Mouse (Mus musculus) thymus, adult 18-20 months (tissue): ENCODE results near the gene Fbxl13.

Experiments
- DNase-seq, 2 experiments: peaks; one replicate each; pipeline ENCODE4 v3.0.0; 2022; ENCODE audit warnings: mixed read lengths in 2 of 2

The Fbxl13 gene

DNA sequence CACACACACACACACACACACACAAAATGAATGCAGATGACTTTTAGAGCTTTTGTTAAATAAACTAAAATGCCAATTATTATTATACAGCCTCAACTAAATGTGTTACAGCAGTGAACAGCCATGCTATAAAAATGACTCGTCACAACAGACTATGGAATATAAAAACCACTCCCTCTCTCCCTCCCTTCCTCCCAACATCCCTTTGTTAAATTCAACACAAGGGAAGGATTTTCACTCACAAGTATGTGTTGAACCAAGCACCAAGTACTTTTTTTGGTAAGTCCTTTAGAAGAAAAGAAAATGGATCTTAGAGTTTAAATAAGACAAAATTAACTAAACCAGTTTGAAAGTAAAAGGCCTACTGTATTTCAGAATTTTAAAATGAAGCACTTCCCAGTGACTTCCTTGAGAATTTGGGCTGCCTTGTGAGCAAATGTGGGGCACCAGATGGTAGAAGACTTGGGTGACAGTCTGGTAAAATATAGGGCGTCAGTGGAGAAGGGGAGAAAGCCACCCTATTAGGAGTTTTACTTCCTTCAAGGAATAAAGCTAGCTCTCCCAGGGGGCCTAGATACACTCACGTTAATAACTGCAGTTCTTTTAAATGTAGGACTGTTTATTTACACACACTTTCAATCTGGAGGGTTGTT is 72.5 kb downstream of the Fbxl13 start:
- no peak for DNase-seq

DNA sequence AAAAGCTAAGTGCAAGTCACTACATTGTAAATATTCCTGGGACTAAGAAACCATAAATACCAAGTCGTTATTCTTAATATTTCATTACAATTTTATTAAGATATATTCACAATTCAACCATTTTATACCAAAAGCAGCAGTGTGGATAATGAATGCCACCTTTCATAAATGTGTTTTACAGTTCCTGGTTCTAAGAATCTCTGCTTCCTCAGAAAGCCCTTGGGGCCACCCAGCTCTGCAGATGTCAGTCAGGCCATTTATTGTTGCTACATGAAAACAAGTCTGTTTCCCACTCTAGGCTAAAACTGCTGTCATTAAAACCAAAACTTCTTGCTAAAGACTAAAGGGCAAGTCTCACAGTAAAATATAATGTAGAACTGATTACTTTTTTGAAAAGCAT is 77.7 kb downstream of the Fbxl13 start:
- no peak for DNase-seq

DNA sequence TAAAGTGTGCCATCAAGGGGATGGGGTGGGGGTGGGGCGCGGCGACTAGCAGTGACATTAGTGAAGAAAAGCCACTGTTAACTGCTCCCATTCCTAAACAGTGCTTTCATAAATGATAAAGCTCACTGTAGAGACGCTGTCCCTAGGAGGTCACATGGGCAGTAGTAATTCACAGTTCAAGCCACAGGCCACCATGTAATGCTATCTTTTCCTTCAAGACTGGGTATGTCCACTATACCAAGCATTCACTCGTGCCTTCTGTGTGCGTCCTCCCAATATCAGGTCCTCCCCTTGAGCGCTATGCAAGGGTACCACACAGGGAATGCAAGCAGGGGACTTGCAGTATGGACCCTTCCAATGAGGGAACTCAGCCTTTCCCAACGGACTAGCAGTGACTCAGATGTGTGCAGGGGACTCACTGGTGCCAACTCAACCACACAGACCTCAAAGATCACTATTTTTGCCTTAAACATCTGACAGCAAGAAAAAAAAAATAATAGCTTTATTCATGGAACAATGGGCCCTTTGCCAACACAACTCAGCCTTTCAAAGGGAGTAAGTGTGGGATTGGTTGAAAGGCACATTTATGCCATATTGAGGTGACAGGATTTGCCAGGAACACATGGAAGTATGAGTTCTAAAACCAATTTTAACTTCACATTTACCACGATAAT is 79.9 kb downstream of the Fbxl13 start:
- no peak for DNase-seq

DNA sequence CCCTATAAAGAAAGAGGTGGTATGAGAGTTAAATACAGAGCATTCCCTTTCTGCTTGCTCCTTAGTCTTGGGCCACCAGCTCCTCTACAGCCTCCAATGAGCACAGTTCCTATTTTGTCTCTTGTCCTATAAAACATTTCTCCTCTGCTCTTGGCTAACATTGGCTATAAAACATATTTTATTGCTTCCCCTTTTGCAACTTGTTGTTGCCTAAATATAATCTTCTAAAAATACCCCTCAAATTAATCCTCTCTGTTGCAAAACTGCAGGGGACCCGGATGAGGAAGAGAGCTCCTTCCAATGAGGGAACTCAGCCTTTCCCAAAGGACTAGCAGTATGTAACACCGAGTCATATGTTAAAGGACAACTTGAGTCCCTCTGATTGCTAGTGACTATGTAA is 81.5 kb downstream of the Fbxl13 start:
- no peak for DNase-seq

DNA sequence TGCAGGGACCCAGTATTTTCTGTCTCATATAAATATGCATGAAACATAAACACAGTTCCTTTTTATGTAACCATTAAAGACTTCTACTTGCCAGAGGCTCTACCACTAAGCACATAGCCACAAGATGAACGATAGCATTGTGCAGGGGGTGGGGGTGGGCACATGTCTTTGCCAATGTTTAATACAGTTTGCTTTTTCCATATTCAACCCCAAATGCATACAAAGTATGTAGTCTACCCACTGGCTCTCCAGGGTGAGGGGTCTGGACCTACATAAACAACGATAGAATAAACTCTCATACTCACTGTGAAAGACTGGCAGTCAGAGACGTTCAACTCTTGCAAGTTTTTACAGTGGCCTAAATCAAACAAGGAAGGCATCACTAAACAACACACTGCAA is 88.9 kb downstream of the Fbxl13 start:
- no peak for DNase-seq

DNA sequence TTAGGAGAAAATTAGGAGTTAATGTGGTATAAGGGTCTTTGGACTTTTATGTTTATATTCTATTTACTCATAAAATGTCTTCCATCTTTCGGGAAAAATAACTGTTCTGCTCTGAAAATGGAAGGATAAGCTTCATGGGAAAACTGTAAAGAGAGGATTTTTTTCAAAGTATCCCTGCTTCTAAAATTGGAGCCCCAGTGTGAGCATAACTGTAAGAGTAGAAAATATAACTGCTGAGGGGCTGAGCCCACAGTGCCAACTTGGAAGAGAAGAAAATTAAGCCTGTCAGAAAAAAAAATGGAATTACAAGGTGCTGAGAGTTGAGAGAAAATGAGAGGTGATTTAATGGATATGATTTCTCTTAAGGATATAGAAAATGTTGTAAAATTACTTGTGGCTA is 90.7 kb downstream of the Fbxl13 start:
- no peak for DNase-seq

DNA sequence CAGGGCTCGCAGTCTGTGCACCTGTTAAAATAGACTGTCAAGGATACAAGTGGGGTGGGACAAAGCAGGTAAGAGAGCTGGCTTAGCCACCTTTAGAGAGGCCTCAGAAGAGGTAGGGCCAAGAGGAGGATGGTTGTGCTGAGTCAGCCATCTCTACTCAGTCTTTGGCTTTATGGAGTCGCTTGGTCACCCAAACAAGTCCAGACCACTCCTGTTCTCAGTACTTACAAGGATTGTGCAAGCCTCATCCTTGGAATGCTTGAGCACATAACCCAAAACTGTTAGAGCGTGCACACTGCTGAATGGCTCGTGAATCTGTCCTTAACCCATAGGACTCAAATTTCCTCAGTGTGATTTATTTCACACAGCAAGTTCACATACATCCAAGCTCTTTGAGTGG is 91.7 kb downstream of the Fbxl13 start:
- DNase-seq = no peak

DNA sequence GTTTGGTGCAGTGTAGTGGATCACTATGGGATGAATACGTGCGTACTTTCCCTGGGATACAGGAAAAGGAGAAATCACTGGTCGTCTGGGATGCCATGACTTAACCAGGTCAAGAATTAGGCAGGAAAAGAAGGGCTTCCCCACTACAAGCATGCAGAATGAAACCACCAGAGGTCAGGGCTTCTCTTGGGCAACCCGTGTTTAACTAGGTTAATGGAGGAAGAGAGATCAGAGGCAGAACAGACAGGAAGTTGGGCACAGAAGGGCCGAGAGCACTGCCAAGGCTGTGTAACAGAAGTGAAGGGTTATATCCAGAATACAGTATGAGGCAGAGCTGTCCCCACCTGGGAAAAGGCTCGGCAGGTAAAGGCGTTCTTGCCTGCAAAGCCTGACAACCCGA is 98.4 kb downstream of the Fbxl13 start:
- DNase-seq = no peak

DNA sequence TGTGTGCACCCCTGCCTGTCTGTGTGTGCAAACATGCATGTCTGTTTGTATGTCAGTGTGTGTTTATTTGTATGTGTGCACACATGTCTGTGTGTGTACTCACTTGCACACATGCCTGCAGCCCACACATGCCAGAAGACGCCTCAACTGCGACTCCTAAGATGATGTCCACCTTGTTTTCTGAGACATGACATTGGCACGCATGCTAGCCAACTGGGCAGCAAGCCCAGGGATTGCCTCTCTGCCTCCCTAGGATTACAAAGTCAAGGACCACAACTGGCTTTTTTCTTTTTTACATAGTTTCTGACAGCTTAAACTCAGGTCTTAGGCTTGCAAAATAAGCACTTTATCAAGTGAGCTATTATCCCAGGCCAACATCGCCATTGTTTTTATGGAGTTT is 99.6 kb downstream of the Fbxl13 start:
- no peak for DNase-seq

DNA sequence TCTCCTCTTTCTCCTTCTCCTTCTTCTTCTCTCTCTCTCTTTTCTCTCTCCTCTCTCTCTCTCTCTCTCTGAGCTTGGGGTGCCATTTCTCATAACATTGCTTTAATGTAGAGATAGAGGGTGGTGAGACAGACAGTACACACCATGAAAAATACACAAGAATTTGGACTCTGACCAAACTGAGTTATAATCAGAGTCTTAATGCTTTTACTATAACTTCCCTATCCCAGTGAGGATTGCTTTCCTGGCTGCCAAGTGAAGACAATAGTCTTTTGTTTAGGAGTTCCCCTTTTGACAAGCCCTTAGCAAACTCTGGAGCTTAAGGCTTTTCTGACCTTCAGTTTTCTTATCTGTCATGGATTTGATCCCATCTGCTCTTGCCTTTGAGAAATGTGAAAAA is 100.2 kb downstream of the Fbxl13 start:
- DNase-seq = no peak

DNA sequence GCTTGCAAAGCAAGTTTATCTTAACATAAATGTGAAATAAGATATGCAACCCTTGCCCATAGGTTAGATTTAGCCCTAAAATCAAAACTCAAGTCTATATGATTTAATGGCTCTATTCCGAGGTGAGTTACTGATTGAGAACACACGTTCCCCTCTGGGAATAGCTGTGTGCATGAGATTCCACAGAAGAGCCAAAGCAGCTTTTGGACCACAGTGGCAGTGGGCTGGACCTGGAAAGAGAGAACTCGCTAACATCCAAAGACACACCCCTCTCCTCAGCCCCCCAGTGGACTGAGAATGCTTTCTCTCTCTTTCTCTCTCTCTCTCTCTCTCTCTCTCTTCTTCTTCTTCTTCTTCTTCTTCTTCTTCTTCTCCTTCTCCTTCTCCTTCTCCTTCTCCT is 100.6 kb downstream of the Fbxl13 start:
- no peak for DNase-seq

DNA sequence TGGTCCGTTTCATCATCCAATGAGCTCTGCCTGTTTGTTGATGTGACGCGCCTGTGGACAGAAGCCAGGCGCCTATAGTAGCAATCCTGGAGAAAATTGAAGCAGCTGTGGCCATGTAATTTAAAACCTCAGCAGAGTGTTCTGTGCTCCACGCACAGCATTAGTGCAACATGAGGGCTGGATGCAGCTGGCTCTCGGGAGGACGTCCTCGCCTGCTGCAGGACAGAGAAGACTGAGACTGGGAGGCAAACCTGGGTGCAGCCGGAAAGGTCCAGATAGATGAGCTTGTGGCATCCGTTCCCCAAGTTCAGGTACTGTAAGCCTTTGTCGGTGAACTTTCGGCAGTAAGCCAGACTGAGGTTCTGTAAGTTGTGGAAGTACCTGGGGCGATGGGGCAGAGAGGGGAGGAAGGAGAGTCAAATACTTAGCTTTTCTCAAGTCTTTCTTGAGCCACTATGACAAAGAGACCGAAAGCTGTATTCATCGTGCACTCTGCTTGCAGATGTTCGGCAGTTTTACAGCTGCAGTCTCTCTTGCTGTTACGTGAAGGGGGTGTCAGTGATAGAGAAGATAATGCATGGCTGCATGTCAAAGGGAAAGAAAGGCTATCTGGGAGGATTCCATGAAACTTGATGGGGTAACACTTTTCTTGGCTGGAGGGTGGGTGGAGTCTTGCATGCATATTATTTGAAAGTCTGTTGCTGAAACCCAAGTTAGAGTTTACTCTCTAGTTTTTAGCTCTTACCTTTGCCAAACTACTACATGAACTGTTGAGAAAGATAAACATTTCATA is 101.8 kb downstream of the Fbxl13 start, which contains the start of gene Lrrc17:
Lrrc17 (plus strand) TSS at position 151 of the 793 bp plus-strand sequence.
- no peak for DNase-seq

DNA sequence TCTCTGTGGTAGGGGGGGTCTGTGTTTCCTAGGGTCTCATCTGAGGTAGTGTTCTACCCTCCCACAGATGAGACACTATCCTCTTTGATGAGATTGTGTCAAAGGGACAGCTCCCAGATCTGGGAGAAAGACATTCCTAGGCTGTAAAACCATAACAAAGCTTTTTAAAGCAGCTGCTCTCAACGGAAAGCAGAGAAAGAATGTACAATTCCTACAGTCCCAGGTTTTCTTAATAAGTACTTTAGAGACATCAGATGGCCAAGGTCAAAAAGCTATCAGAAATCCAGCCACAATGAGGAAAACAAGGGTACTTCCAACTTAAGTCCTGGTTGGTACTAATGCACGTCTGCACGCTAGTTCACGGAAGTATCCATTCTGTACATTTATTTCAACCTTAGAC is 103.2 kb downstream of the Fbxl13 start:
- DNase-seq = no peak

DNA sequence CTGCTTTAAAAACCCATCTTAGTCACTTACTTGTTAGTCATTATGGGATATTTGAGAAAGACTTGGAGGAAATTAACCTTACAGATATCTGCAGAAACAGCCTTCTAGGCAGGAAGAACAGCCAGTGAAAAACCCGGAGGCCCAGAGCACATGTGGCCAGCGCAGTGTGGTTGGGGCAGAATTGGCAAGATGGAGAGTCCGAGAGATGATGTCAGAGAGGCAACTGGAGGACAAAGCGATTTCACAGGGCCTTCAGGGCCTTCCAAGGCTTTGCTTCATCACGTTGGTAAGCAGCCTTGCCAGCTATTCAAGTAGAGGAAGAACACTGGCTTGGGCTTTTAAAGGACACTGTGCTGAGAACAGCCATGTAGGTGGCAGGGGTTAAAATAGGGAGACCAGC is 112.5 kb downstream of the Fbxl13 start:
- no peak for DNase-seq

DNA sequence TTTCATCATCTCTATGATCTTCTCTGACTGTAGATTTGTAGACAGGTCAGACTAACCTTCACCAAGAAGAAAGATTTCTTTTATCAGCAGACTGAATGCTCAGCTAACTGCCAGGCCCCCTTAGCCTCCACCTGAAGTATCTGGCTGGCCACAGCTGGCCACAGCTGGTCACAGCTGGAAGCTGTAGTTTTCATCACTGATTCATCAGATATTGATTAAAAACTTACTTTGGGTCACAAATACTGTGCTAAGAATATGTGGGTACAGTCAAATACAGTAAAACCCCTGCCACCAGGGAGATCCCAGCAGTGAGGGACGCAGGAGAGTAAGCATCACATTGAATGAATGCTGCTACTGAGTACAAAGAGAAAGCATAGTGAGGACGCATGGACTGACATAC is 113.3 kb downstream of the Fbxl13 start:
- no peak for DNase-seq

DNA sequence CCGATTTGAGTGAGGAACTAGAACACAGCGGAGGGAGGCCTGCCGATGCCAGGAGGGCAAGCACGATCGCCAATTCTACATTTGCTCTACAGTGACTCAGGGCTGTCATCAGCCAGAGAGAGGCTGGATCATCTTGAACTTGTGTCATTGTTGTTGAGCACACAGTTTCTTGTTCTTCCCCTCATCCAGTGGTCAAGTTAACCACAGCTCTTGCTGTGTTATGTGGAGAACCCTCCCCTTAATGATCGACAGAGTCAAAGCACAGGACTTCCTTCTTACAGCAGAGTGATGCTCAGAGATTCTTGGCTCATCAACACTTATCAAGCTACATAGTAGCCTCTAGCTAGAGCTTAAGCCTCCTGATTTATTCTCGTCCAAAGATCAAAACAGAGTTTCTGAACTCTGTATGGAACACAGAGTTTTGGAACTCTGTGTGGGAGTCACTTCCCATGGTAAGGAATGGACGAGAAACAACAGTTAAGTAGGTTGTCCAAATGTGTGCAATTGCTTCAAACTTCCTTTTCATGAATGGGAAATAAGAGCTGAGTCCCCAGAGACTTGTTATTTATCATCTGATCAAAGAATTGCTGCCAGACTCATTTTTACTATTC is 116.2 kb downstream of the Fbxl13 start:
- no peak for DNase-seq

DNA sequence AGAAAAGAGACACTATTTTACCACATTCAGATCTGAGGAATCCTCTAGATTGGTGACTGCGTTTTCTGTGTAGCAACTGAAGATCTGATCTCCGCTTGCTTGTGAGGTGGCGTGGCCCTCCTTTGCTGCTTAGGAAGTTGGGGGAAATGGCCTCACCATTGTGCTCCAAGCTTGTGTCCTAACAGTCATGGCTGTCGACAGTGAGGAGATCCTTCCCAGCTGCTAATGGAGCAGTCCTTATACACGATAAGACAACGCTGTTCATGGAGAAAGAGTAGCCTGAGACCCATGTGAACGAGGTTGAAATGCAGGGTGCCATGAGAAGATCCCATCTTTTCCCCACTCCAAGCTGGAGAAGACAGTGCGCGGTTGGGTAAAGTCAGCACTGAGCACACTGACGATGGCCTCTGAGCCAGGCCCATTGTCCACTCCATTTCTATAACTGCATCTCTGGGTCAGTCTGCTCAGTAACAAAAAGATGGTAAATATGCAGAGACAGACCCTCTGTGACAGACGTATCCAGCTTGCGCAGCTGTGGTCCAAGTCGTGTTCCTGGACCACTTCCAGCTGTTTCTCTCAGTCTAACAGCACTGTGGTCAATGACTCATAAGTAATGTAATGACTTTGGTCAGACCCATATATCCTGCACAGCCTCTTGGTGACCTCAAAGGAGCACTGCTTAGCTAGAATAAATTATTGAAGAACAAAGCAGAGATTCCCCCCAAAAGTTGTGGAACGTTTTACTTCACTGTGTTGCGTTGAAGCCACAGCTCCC is 117.2 kb downstream of the Fbxl13 start:
- DNase-seq = no peak

DNA sequence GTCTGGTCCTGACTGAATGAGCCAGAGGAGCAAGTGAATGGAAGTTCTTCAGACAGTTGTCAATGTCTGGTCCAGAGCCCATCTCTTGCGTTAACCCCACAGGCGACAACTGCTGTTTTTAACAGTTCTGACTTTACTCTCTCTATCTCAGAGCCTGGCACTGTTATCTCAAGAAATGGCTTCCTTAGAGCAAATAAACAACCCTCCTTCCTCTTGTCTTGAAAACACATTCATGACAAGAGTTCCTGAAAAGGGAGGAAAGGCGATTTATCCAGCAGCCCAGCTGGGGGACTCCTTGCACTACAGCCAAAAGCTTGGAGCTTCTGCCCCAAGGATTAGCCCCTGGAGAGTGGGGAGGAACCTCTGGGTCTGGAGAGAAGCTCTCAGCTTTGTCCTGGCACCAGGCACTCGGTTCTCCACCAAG is 117.9 kb downstream of the Fbxl13 start:
- no peak for DNase-seq

DNA sequence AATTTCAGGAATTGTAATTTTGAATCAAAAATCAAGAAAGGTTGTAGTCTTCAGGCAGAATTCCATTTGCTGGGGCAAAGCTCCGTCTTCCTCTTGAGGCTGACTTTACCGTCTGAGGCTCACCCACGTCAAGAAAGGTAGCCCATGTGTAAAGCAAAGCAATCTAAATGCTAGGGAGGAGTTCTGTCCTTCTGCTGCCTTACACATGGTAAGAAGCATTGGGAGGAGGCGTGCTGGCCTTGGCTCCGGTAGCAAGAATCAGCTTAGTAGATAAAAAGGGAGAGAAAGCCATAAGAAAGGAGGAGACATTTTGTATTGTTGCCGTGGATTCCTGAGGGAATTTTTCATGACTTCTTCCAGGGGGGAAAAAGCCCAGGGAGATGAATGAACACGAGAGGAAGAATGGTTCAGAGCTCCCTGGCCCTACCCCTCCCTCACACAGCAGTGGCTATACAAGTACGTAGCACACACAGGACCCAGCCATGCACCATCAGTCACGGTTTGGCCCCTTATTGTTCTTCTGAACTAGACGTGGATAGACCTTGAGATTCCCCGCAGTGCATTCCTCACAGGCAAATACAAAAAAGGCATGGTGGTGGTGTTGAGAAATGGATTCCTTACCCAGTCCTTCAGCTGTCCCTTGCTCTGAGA is 118.5 kb downstream of the Fbxl13 start:
- DNase-seq = no peak

DNA sequence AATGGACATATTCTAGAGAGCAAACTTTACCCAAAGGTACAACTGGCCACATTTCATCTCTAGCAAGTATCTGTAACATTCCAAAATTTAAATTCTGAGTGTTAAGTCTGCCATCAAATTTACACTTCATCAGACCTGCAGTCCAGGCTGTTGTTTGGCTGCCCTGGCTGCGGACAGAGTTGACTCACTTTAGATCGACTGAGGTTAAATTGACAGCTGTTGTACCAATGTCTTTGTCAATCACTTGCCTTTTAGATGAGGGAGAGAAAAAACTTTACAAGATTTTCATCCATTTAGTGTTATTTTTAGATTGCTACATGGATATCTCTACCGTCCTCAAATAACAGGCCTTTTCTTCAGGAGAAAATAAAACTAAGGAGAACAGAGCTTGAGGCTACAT is 126.3 kb downstream of the Fbxl13 start:
- DNase-seq = no peak

DNA sequence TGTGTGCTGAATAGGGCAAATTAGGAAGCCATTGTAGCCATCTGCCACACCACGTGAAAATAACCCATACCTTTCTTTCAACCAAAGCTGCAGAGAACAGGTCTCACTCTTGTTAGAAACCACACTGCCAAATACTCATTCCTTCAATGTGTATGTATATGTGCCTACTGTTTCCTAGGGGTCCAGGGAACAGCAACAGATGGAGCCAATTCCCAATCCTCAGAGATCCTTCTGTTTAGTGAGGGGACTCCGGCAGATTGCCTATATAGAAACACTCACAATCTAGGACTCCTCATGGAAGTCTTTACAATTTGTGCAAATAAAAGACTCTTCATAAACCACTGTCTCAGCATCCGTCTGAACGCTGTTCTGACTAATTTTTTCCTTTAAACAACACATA is 127.2 kb downstream of the Fbxl13 start:
- no peak for DNase-seq

DNA sequence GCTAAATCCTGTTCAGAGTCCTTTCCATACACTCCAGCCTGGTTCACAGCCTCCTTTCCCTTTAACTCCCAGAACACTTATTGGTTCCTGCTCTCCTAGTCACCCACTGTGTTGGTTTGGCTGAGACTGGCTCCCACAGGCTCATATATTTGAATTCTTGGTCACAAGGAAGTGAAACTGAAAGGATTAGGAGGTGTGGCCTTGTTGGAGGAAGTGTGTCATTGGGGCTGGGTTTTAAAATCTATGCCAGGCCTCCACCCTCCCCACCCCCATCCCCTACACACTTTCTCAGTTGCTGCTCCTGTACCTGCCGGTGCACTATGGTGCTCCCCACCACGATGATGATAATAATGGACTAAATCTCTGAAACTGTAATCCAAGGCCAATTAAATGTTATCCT is 127.9 kb downstream of the Fbxl13 start:
- no peak for DNase-seq
